Mouse (Mus musculus) olfactory bulb, adult 2 months (tissue): ENCODE measurements around the gene Efna2.

Source experiments
- CTCF ChIP-seq: fragments of 200-500 bp; IDR thresholded peaks from 2 replicates; pipeline ENCODE4 v1.5.1; 2012; ENCODE audit warnings: low read depth, mild to moderate bottlenecking, low read length, moderate library complexity; ENCODE audit not compliant: insufficient read depth
- POLR2A ChIP-seq: fragments of 200-500 bp; IDR thresholded peaks from 2 replicates; pipeline ENCODE4 v1.6.1; 2012; ENCODE audit warnings: mild to moderate bottlenecking, low read depth, low read length, moderate library complexity; ENCODE audit not compliant: insufficient read depth

DNA sequence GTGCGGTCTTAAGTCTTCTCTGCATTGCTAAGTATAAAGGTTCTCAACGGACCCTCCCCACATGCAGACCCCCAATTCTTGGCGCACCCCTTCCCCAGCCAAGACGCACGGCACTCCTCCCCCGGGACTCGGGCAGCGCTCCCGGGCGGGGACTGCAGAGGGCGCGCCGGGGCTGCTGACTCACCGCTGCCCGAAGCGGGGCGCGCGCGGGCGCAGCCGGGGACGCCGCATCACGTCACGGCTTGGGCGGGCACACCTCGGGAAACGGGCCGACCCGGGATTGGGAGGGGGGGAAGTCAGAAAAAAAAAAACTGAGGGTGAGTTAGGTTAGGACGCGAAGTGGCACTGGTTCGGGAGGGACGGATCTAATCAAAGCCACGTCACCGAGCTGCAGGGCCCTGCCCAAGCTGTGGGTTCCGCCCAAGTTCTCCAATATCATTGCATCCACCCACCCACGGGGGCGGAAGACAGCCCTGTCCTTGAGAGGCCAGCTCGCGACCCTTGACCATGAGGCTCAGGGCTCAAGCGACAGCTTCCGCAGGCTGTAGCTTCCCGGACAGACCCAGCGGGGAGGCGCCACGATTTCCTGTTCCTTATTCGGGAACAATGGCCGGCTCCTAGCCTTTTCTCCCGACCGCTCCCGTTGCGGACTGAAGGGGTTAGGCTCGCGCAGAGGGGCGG, 30.5 kb upstream of the Efna2 start:
- TF ChIP-seq POLR2A (no peak; the same call in 1 of the 2 replicates), CTCF (peak; percentile 68; the same call in 1 of the 2 replicates)
